Mouse (Mus musculus) intestine, postnatal 0 days (tissue): ENCODE results near the gene Rrn3. TPM values are rescaled to one million over a fixed set of nuclear protein-coding genes. Genes with fewer than 3 reads are reported as not detected.

ENCODE experiments used
- ATAC-seq: fragments of 200-750 bp; cut with Nextera tagmentation; 2 replicates; pipeline ENCODE4 v1.8.0; 2017; ENCODE audit warnings: mild to moderate bottlenecking, moderate TSS enrichment, moderate library complexity
- H3K27ac ChIP-seq: fragments of 300-500 bp; sonication (generic); 2 replicates; pipeline ENCODE4 v1.5.1; 2014; ENCODE audit warnings: mild to moderate bottlenecking, low read depth, low read length, moderate library complexity
- H3K27me3 ChIP-seq: fragments of 300-500 bp; sonication (generic); replicated peaks from 2 replicates; pipeline ENCODE4 v1.6.1; 2014; ENCODE audit warnings: low read length, mixed read lengths; ENCODE audit not compliant: control insufficient read depth, insufficient read depth
- H3K36me3 ChIP-seq: fragments of 300-500 bp; sonication (generic); 2 replicates; pipeline ENCODE4 v1.6.1; 2014; ENCODE audit warnings: mild to moderate bottlenecking, moderate library complexity; ENCODE audit not compliant: control insufficient read depth, insufficient read depth
- H3K4me1 ChIP-seq: fragments of 300-500 bp; sonication (generic); replicated peaks from 2 replicates; pipeline ENCODE4 v1.6.1; 2014; ENCODE audit warnings: antibody characterized with exemption, low read length, mixed read lengths; ENCODE audit not compliant: control insufficient read depth, insufficient read depth
- H3K4me2 ChIP-seq: fragments of 300-500 bp; sonication (generic); replicated peaks from 2 replicates; pipeline ENCODE4 v1.6.1; 2014; ENCODE audit warnings: low read depth, mild to moderate bottlenecking, moderate library complexity
- H3K4me3 ChIP-seq: fragments of 300-500 bp; sonication (generic); 2 replicates; pipeline ENCODE4 v1.5.1; 2014; ENCODE audit warnings: low read depth, low read length
- H3K9ac ChIP-seq: fragments of 300-500 bp; sonication (generic); 2 replicates; pipeline ENCODE4 v1.6.1; 2014; ENCODE audit warnings: mild to moderate bottlenecking, low read depth, low read length
- H3K9me3 ChIP-seq: fragments of 300-500 bp; sonication (generic); 2 replicates; pipeline ENCODE4 v1.6.1; 2016; ENCODE audit warnings: mixed run types; ENCODE audit not compliant: control insufficient read depth
- CTCF ChIP-seq: sonication (generic); IDR thresholded peaks from 2 replicates; pipeline ENCODE4 v1.5.1; 2016; ENCODE audit warnings: low read depth, mild to moderate bottlenecking, control low read depth, antibody characterized with exemption, moderate library complexity
- WGBS: fragments of 180-500 bp; shearing (Covaris S2); extraction: QIAGEN DNeasy Blood & Tissue Kit; methylation state at CpG from one replicate; pipeline ENCODE4 v1.1.7; 2014; 5-methylcytosine and 5-hydroxymethylcytosine counted together
- microRNA-seq: library from miRNA; unstranded; fragments of <30 nt; microRNA quantifications from one replicate; pipeline ENCODE4, GENCODE M21; 2016
- polyA plus RNA-seq: library from polyadenylated mRNA; unstranded; fragments of >200 nt; fragmentation: Nextera tagmentation; extraction: Ambion mirVana; gene quantifications from 2 replicates; pipeline ENCODE4 v1.2.1, GENCODE M21; 2015

Rrn3 gene
- polyA plus RNA-seq, 1 experiment from 2014 or later, result 22.6 TPM

DNA sequence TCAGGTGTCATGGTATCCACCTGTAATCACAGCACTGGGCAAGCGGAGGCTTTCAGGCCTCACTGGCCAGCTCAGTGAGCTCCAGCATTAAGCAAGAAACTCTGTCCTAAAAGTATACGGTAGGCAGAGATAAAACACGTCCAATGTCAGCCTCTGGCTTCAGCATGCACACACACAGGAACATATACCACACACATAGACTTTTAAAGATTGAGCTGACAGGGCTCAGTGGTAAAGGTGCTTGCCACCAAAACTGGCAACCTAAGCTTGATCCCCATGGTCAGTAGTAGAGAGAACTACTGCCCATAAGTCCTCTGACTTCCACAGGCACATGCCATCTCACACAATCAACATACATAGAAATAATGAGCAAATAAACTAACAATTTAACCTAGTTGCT, 60.4 kb downstream of the Rrn3 start:
- Histone ChIP-seq H3K27ac (no peak overlapping the region), H3K4me2 (no peak overlapping the region), H3K9me3 (no peaks in the 10 kb centered on the region), H3K27me3 (no peaks in the 10 kb centered on the region), H3K4me1 (no peaks in the 10 kb centered on the region), H3K9ac (no peak overlapping the region), H3K4me3 (no peak overlapping the region), H3K36me3 (peaks cover 90% of the 10 kb centered on the region)
- no peak for TF ChIP-seq CTCF
- ATAC-seq, result no peak
- 95% methylated on average over 3 of the region's 3 CpGs for WGBS

DNA sequence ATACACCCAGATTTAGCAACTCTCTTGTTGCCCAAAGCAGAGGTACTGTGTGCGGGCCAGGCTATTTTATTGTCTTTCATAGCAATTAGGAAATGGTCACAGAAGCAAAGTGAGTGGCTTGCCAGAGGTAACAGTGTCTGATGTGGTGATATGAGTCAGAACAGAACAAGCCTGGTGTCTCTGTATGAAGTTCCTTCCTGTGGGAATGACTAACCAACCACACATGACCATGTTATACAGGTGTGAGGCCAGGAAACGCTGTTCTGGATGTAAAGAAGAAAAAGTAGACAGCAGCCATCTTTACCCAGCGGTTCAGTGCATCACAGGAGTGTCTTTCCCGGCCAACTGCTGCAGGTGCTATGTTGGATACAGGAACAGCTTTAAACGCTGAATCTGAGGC, 64.5 kb downstream of the Rrn3 start:
- Histone ChIP-seq H3K9ac (no peak overlapping the region), H3K27ac (no peak overlapping the region), H3K27me3 (no peaks in the 10 kb centered on the region), H3K4me3 (no peak overlapping the region), H3K4me1 (no peaks in the 10 kb centered on the region), H3K4me2 (no peak overlapping the region), H3K36me3 (peaks cover 81% of the 10 kb centered on the region), H3K9me3 (no peaks in the 10 kb centered on the region)
- ATAC-seq, result no peak
- WGBS, result 94% methylated on average over 5 of the region's 5 CpGs
- TF ChIP-seq CTCF, result no peak

DNA sequence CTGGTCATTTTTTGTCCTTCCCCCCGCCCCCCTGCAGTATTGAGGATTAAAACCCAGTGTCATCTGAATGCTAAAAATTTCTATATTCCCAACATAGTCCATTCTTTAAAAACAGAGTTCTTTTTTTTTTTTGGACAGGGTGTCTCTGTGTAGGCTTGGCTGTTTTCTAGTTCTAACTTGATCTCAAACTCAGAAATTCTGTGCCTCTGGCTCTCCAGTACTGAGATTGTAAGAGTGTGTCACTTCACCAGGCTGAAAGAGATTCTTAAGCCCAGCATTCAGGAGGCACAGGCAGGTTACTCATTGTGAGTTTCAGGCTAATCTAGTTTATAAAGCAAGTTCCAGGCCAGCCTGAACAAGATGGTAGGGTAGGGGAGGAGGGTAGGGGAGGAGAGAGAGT, 66.2 kb downstream of the Rrn3 start:
- Histone ChIP-seq H3K27ac (no peak overlapping the region), H3K9me3 (no peaks in the 10 kb centered on the region), H3K4me3 (no peak overlapping the region), H3K4me1 (no peaks in the 10 kb centered on the region), H3K27me3 (no peaks in the 10 kb centered on the region), H3K9ac (no peak overlapping the region), H3K4me2 (no peak overlapping the region), H3K36me3 (peaks cover 67% of the 10 kb centered on the region)
- 100% methylated on average over 1 of the region's 1 CpGs for WGBS
- no peak for ATAC-seq
- TF ChIP-seq CTCF, result no peak

DNA sequence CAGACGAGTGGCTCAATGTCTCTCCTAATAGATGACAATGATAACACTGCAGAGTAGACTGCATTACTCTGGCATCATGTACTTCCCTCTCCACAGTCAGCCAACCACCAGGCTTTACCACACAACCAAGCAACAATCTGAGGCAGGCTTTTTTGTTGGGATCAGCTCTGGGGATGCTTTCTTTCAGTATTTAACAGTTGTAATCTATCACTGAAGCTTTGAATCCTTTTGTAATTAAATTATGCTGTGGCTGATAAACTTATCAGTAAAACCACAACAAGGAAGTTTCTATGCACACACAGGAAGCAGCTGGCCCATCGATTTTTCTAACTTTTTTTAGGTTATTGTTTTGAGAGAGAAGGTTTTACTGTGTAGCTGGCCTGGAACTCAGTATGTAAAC, 67.8 kb downstream of the Rrn3 start:
- ATAC-seq, result no peak
- H3K4me3 ChIP-seq, result no peak overlapping the region
- no peak overlapping the region for H3K27ac ChIP-seq
- no peak overlapping the region for H3K9ac ChIP-seq
- 44% methylated on average over 2 of the region's 2 CpGs for WGBS
- H3K9me3 ChIP-seq, result no peaks in the 10 kb centered on the region
- H3K36me3 ChIP-seq, result peaks cover 63% of the 10 kb centered on the region
- H3K4me1 ChIP-seq, result no peaks in the 10 kb centered on the region
- no peak for TF ChIP-seq CTCF
- no peak overlapping the region for H3K4me2 ChIP-seq
- no peaks in the 10 kb centered on the region for H3K27me3 ChIP-seq

DNA sequence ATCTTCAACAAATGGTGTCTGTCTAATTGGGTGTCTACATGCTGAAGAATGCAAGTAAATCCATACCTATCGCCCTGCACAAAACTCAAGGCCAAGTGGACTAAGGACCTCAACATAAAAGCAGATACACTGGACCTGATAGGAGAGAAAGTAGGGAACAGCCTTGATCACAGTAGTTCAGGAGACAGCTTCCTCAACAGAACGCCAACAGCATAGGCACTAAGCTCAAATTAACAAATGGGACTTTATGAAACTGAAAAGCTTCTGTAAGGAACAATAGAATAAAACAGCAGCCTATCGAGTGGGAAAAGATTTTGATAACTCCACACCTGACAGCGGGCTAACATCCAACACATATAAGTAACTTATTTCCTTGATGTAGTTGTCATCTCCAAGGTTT, 70.9 kb downstream of the Rrn3 start:
- H3K27ac ChIP-seq, result no peak overlapping the region
- WGBS, result 94% methylated on average over 4 of the region's 4 CpGs
- no peak overlapping the region for H3K4me3 ChIP-seq
- H3K27me3 ChIP-seq, result no peaks in the 10 kb centered on the region
- H3K9ac ChIP-seq, result no peak overlapping the region
- no peak overlapping the region for H3K4me2 ChIP-seq
- no peak for TF ChIP-seq CTCF
- H3K4me1 ChIP-seq, result no peaks in the 10 kb centered on the region
- ATAC-seq, result no peak
- H3K36me3 ChIP-seq, result peaks cover 51% of the 10 kb centered on the region
- no peaks in the 10 kb centered on the region for H3K9me3 ChIP-seq

DNA sequence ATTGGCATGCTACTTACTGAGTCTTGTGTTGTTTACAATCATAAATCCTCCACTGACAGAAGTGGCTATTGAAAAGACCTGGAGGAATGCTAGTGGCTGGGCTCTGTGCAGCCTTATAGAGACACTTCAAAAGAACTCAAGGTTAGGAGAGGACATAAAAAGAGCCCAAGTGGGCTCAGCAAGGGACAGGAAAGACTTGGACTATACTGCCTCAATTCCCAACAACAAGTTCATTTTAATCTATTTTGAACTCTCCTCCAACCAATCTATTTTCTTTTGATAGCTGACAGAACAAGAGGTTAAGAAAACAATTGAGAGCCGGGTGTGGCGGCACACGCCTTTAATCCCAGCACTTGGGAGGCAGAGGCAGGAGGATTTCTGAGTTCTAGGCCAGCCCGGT, 73.4 kb downstream of the Rrn3 start:
- 95% methylated on average over 4 of the region's 4 CpGs for WGBS
- no peaks in the 10 kb centered on the region for H3K4me1 ChIP-seq
- H3K9me3 ChIP-seq, result no peaks in the 10 kb centered on the region
- H3K9ac ChIP-seq, result no peak overlapping the region
- no peak overlapping the region for H3K4me2 ChIP-seq
- peaks cover 44% of the 10 kb centered on the region for H3K36me3 ChIP-seq
- no peak overlapping the region for H3K4me3 ChIP-seq
- ATAC-seq, result no peak
- no peaks in the 10 kb centered on the region for H3K27me3 ChIP-seq
- H3K27ac ChIP-seq, result no peak overlapping the region
- no peak for TF ChIP-seq CTCF

Small RNA genes within 50 kb of the gene (microRNA-seq; reads per million reads assigned to microRNA genes)
- gene Gm27734, result not detected

Other genes starting within 250 kb of the Rrn3 start
- 15.4 and 17.4 TPM in 2 replicates for gene Parn, start 112.5 kb upstream of the Rrn3 start, polyA plus RNA-seq
- gene Bfar, start 108.8 kb upstream of the Rrn3 start, polyA plus RNA-seq, result 19.4 and 21.1 TPM in 2 replicates
- 2.5 and 2.7 TPM in 2 replicates for gene 3110001I22Rik, start 108.8 kb upstream of the Rrn3 start, polyA plus RNA-seq
- gene Pla2g10, start 49.7 kb upstream of the Rrn3 start, polyA plus RNA-seq, result 9.1 and 10.5 TPM in 2 replicates
- 115 and 119 TPM in 2 replicates for gene Ntan1, start 38.1 kb downstream of the Rrn3 start, polyA plus RNA-seq
- 59.5 and 61.1 TPM in 2 replicates for gene Pdxdc1, start 122.4 kb downstream of the Rrn3 start, polyA plus RNA-seq
- 5.2 and 8.6 TPM in 2 replicates for gene Mpv17l, start 122.5 kb downstream of the Rrn3 start, polyA plus RNA-seq
- 0.85 and 2.0 TPM in 2 replicates for gene 2900011O08Rik, start 205.9 kb downstream of the Rrn3 start, polyA plus RNA-seq
- gene Ifitm7, start 206.2 kb downstream of the Rrn3 start, polyA plus RNA-seq, result not detected in 2 replicates